Comparison of ENCODE assay signal across 9 mouse cellular contexts in genomic region chr10:87446829-87447753, GRCm38 (mm10). TPM values are rescaled to one million over a fixed set of nuclear protein-coding genes. Genes with fewer than 3 reads are reported as not detected.
DNase-seq lines count a peak whose midpoint lies in the region; ATAC-seq and TF ChIP-seq lines count a peak whose summit lies in the region.
"Had no signal": no experiment of that assay in that cellular context is flagged by ENCODE, and none has a peak within 500 bp of the region (broad histone marks: within the 10 kb centered on the region; RNA-seq: fewer than 3 reads in every experiment).

No protein-coding gene starts in this region.

- H3K9me3 ChIP-seq in kidney, embryonic 15.5 days (replicated peaks): no peaks in the 10 kb centered on the region
- H3K9me3 ChIP-seq in forebrain, embryonic 15.5 days: no peaks in the 10 kb centered on the region
- no peaks in the 10 kb centered on the region for H3K9me3 ChIP-seq in midbrain, embryonic 11.5 days (ENCODE audit: control insufficient read depth, low read length)
- no peaks in the 10 kb centered on the region for H3K9me3 ChIP-seq in lung, postnatal 0 days (ENCODE audit: low read length)
- H3K9me3 ChIP-seq: liver, embryonic 12.5 days had no signal

- H3K27me3 ChIP-seq in kidney, embryonic 15.5 days: no peaks in the 10 kb centered on the region
- H3K27me3 ChIP-seq in forebrain, embryonic 15.5 days: no peaks in the 10 kb centered on the region
- no peaks in the 10 kb centered on the region for H3K27me3 ChIP-seq in midbrain, embryonic 11.5 days (ENCODE audit: control insufficient read depth, insufficient read depth, low read length)
- H3K27me3 ChIP-seq in lung, postnatal 0 days (replicated peaks; ENCODE audit: insufficient read depth, low read length): no peaks in the 10 kb centered on the region
- H3K27me3 ChIP-seq: liver, embryonic 12.5 days had no signal

- no peak overlapping the region for H3K4me3 ChIP-seq in kidney, embryonic 15.5 days (replicated peaks)
- H3K4me3 ChIP-seq in forebrain, embryonic 15.5 days: peak overlapping the region; percentile 23; the same call in 1 of the 2 replicates
- no peak overlapping the region for H3K4me3 ChIP-seq in midbrain, embryonic 11.5 days (ENCODE audit: low read depth, low read length)
- H3K4me3 ChIP-seq in lung, postnatal 0 days (ENCODE audit: low read depth, low read length): no peak overlapping the region
- H3K4me3 ChIP-seq: liver, embryonic 12.5 days had no signal

- H3K9ac ChIP-seq in kidney, embryonic 15.5 days: no peak overlapping the region
- H3K9ac ChIP-seq in forebrain, embryonic 15.5 days (replicated peaks): no peak overlapping the region
- no peak overlapping the region for H3K9ac ChIP-seq in midbrain, embryonic 11.5 days (ENCODE audit: low read length)
- H3K9ac ChIP-seq in lung, postnatal 0 days (replicated peaks; ENCODE audit: low read depth): no peak overlapping the region
- H3K9ac ChIP-seq: liver, embryonic 12.5 days had no signal

- peaks cover 5% of the 10 kb centered on the region; the same call in 1 of the 2 replicates for H3K4me1 ChIP-seq in kidney, embryonic 15.5 days
- H3K4me1 ChIP-seq in forebrain, embryonic 15.5 days: peaks cover 41% of the 10 kb centered on the region
- peaks cover 23% of the 10 kb centered on the region for H3K4me1 ChIP-seq in midbrain, embryonic 11.5 days (ENCODE audit: control insufficient read depth, insufficient read depth, low read length)
- H3K4me1 ChIP-seq in lung, postnatal 0 days (ENCODE audit: insufficient read depth, low read depth, low read length): no peaks in the 10 kb centered on the region
- H3K4me1 ChIP-seq: liver, embryonic 12.5 days had no signal

- no peak for ATAC-seq in kidney, embryonic 15.5 days (replicated peaks; ENCODE audit: low FRiP score)
- ATAC-seq in forebrain, embryonic 15.5 days (replicated peaks): peak; percentile 69
- ATAC-seq in midbrain, embryonic 11.5 days (ENCODE audit: low FRiP score): peak; percentile 43
- ATAC-seq in lung, postnatal 0 days: no peak
- ATAC-seq: liver, embryonic 12.5 days had no signal

- 22% methylated on average over 12 of the region's 13 CpGs for WGBS in kidney, embryonic 15.5 days
- WGBS in forebrain, embryonic 15.5 days: 5% methylated on average over 13 of the region's 13 CpGs
- WGBS in midbrain, embryonic 11.5 days: 18% methylated on average over 13 of the region's 13 CpGs
- 34% methylated on average over 13 of the region's 13 CpGs for WGBS in lung, postnatal 0 days

- peak overlapping the region; percentile 46 for H3K4me2 ChIP-seq in kidney, embryonic 15.5 days
- peak overlapping the region; percentile 41 for H3K4me2 ChIP-seq in forebrain, embryonic 15.5 days (replicated peaks)
- peak overlapping the region; percentile 18 for H3K4me2 ChIP-seq in midbrain, embryonic 11.5 days
- no peak overlapping the region for H3K4me2 ChIP-seq in lung, postnatal 0 days (replicated peaks; ENCODE audit: low read depth, low read length)
- H3K4me2 ChIP-seq: liver, embryonic 12.5 days had no signal

- no peak for DNase-seq in kidney, adult 8-10 months
- DNase-seq in R1 (ENCODE audit: low read depth, low spot score): peak; percentile 6
- peak; percentile 91 for DNase-seq in midbrain, embryonic 11.5 days (ENCODE audit: low spot score, missing footprints)
- no peak for DNase-seq in thymus, postnatal 14 days
- DNase-seq in thymus, postnatal 36 days: no peak
- DNase-seq in lung, postnatal 0 days (ENCODE audit: low spot score): no peak

- no peak overlapping the region for H3K27ac ChIP-seq in kidney, embryonic 15.5 days
- H3K27ac ChIP-seq in forebrain, embryonic 15.5 days (replicated peaks): peak overlapping the region; percentile 87
- H3K27ac ChIP-seq in midbrain, embryonic 11.5 days (ENCODE audit: low read depth, low read length): peak overlapping the region; percentile 68
- no peak overlapping the region for H3K27ac ChIP-seq in lung, postnatal 0 days (ENCODE audit: low read length)
- H3K27ac ChIP-seq: liver, embryonic 12.5 days had no signal

- TF ChIP-seq EP300 in lung, postnatal 0 days (IDR thresholded peaks at IDR 0.05): no peak

- no peak for TF ChIP-seq CTCF in lung, postnatal 0 days (IDR thresholded peaks at IDR 0.05)

- H3K36me3 ChIP-seq in kidney, embryonic 15.5 days: no peaks in the 10 kb centered on the region
- no peaks in the 10 kb centered on the region for H3K36me3 ChIP-seq in forebrain, embryonic 15.5 days
- no peaks in the 10 kb centered on the region for H3K36me3 ChIP-seq in midbrain, embryonic 11.5 days (ENCODE audit: control insufficient read depth, insufficient read depth, low read length)
- no peaks in the 10 kb centered on the region for H3K36me3 ChIP-seq in lung, postnatal 0 days (ENCODE audit: insufficient read depth, low read length)
- H3K36me3 ChIP-seq: liver, embryonic 12.5 days had no signal

RNA-seq across cellular contexts. Expression of gene Ascl1, which starts 46.4 kb away (rescaled TPM):
- 1.1 and 1.4 TPM in 2 replicates for polyA plus RNA-seq in kidney, embryonic 15.5 days (2015; fragmentation: Nextera tagmentation; extraction: Ambion mirVana)
- 24.2 and 25.8 TPM in 2 replicates for polyA plus RNA-seq in forebrain, embryonic 15.5 days (2015; fragmentation: Nextera tagmentation; extraction: Ambion mirVana)
- polyA plus RNA-seq in midbrain, embryonic 11.5 days (2014; fragmentation: Nextera tagmentation; extraction: Ambion mirVana): 94.5 and 95.2 TPM in 2 replicates
- polyA plus RNA-seq in lung, postnatal 0 days (2015; fragmentation: Nextera tagmentation; extraction: Ambion mirVana): 0.44 and 0.52 TPM in 2 replicates

Comparison
In these comparisons a context has a peak if more than half of its experiments do, and no peak if none do; other contexts are left out.
1. ATAC-seq: peak in forebrain, embryonic 15.5 days (single experiment) and midbrain, embryonic 11.5 days (single experiment); none in kidney, embryonic 15.5 days (single experiment) and lung, postnatal 0 days (single experiment).
2. H3K27ac ChIP-seq: peak in forebrain, embryonic 15.5 days (single experiment) and midbrain, embryonic 11.5 days (single experiment); none in kidney, embryonic 15.5 days (single experiment) and lung, postnatal 0 days (single experiment).
3. DNase-seq: peak in R1 (single experiment) and midbrain, embryonic 11.5 days (single experiment); none in kidney, adult 8-10 months (0 of 2), thymus, postnatal 14 days (single experiment), thymus, postnatal 36 days (0 of 2) and lung, postnatal 0 days (single experiment).
4. RNA of gene Ascl1, which starts 46.4 kb away (polyA plus RNA-seq): 94.5 to 95.2 TPM in midbrain, embryonic 11.5 days and 24.2 to 25.8 TPM in forebrain, embryonic 15.5 days; 1.1 to 1.4 TPM in kidney, embryonic 15.5 days and 0.44 to 0.52 TPM in lung, postnatal 0 days; every median in the first group is over 10 times any median in the second.